ENCODE assay signal across 9 mouse cellular contexts in genomic region chr7:84085049-84085945, GRCm38 (mm10). TPM values are rescaled to one million over a fixed set of nuclear protein-coding genes. Genes with fewer than 3 reads are reported as not detected.
DNase-seq lines count a peak whose midpoint lies in the region; ATAC-seq and TF ChIP-seq lines count a peak whose summit lies in the region.
"Had no signal": no experiment of that assay in that cellular context is flagged by ENCODE, and none has a peak within 500 bp of the region (broad histone marks: within the 10 kb centered on the region; RNA-seq: fewer than 3 reads in every experiment).

No protein-coding gene starts in this region.

- H3K4me3 ChIP-seq in heart, embryonic 15.5 days, result peak overlapping the region; percentile 49
- peak overlapping the region; percentile 32 for H3K4me3 ChIP-seq in kidney, postnatal 0 days (replicated peaks; ENCODE audit: low read depth, low read length)

- peaks cover 39% of the 10 kb centered on the region for H3K27me3 ChIP-seq in heart, embryonic 15.5 days
- H3K27me3 ChIP-seq in kidney, postnatal 0 days (ENCODE audit: insufficient read depth, low read length), result peaks cover 13% of the 10 kb centered on the region

- 5% methylated on average over 39 of the region's 39 CpGs for WGBS in heart, embryonic 15.5 days
- 4% methylated on average over 39 of the region's 39 CpGs for WGBS in kidney, postnatal 0 days

- H3K36me3 ChIP-seq in heart, embryonic 15.5 days, result no peaks in the 10 kb centered on the region
- no peaks in the 10 kb centered on the region for H3K36me3 ChIP-seq in kidney, postnatal 0 days (ENCODE audit: insufficient read depth, low read length)

- peak overlapping the region; percentile 84 for H3K4me2 ChIP-seq in heart, embryonic 15.5 days
- H3K4me2 ChIP-seq in kidney, postnatal 0 days (ENCODE audit: low read length), result peak overlapping the region; percentile 68

- H3K4me1 ChIP-seq in heart, embryonic 15.5 days (replicated peaks), result peaks cover 16% of the 10 kb centered on the region
- H3K4me1 ChIP-seq in kidney, postnatal 0 days (replicated peaks; ENCODE audit: insufficient read depth, low read length), result 0 out of 2 replicates have a peak, but pooled peaks cover 8% of the 10 kb centered on the region

- no peak overlapping the region for H3K27ac ChIP-seq in heart, embryonic 15.5 days
- no peak overlapping the region for H3K27ac ChIP-seq in kidney, postnatal 0 days
- H3K27ac ChIP-seq: liver, embryonic 14.5 days had no signal

- no peaks in the 10 kb centered on the region for H3K9me3 ChIP-seq in heart, embryonic 15.5 days (replicated peaks)
- no peaks in the 10 kb centered on the region for H3K9me3 ChIP-seq in kidney, postnatal 0 days (replicated peaks; ENCODE audit: low read length)

- no peak; the same call in 1 of the 2 replicates for ATAC-seq in heart, embryonic 15.5 days (replicated peaks; ENCODE audit: insufficient number of reproducible peaks, insufficient read depth, low FRiP score, low read depth)
- ATAC-seq in kidney, postnatal 0 days (replicated peaks; ENCODE audit: low FRiP score, low read depth), result peak; percentile 30; the same call in 1 of the 2 replicates

- no peak overlapping the region for H3K9ac ChIP-seq in heart, embryonic 15.5 days
- no peak overlapping the region for H3K9ac ChIP-seq in kidney, postnatal 0 days (ENCODE audit: low read depth, low read length)
- H3K9ac ChIP-seq: liver, embryonic 14.5 days had no signal

- TF ChIP-seq CTCF in kidney, postnatal 0 days (IDR thresholded peaks at IDR 0.05; ENCODE audit: low read depth), result no peak

- peak; percentile 13 for DNase-seq in right cerebral cortex, adult 18-20 months
- no peak for DNase-seq in right cerebral cortex, postnatal 36 days (ENCODE audit: low spot score in 2 of 2)
- DNase-seq in embryo, embryonic 11.5 days (ENCODE audit: low read depth, low spot score), result peak; percentile 48
- DNase-seq in kidney, postnatal 0 days (ENCODE audit: low spot score), result peak; percentile 79
- DNase-seq in lung, postnatal 4 days, result peak; percentile 79 to 80
- peak; percentile 47 for DNase-seq in right cerebral cortex, postnatal 4 days
- DNase-seq in yolk sac, embryonic 10.5 days (ENCODE audit: low spot score), result peak; percentile 53

RNA-seq across cellular contexts. Expression of gene Cemip, which starts 1.0 kb away (rescaled TPM):
- 0.60 TPM in 2 replicates for polyA plus RNA-seq in heart, embryonic 15.5 days (2015; fragmentation: Nextera tagmentation; extraction: Ambion mirVana)
- polyA plus RNA-seq in kidney, postnatal 0 days (2015; fragmentation: Nextera tagmentation; extraction: Ambion mirVana), result 0.17 and 0.28 TPM in 2 replicates

Comparison
In these comparisons a context has a peak if more than half of its experiments do, and no peak if none do; other contexts are left out.
1. DNase-seq: peak in right cerebral cortex, adult 18-20 months (single experiment), embryo, embryonic 11.5 days (single experiment), kidney, postnatal 0 days (single experiment), lung, postnatal 4 days (2 of 2), right cerebral cortex, postnatal 4 days (single experiment) and yolk sac, embryonic 10.5 days (single experiment); none in right cerebral cortex, postnatal 36 days (0 of 2).